Mouse (Mus musculus) brain, embryonic 14.5 days (tissue): ENCODE results near the gene Nr2f1.
A peak's percentile ranks its signal among the peaks of the same experiment; 100 is the strongest.

Experiments used
- CTCF ChIP-seq: fragments of 200-500 bp; IDR thresholded peaks from 2 replicates; pipeline ENCODE4 v1.5.1; 2012; ENCODE audit warnings: inconsistent platforms, mild to moderate bottlenecking, moderate library complexity, borderline replicate concordance; ENCODE audit not compliant: insufficient read depth, insufficient read length; ENCODE audit errors: extremely low read depth
- POLR2A ChIP-seq: fragments of 200-500 bp; IDR thresholded peaks from 2 replicates; pipeline ENCODE4 v1.6.1; 2012; ENCODE audit warnings: mild to moderate bottlenecking, inconsistent platforms, borderline replicate concordance; ENCODE audit not compliant: poor library complexity, insufficient read depth, insufficient read length, severe bottlenecking; ENCODE audit errors: extremely low read depth

GRCm38 (mm10) chr13:78163087-78163958 is 36.2 kb downstream of the Nr2f1 start:
- TF ChIP-seq CTCF (peak; percentile 51), POLR2A (peak; percentile 50; the same call in 1 of the 2 replicates)
